Mouse (Mus musculus): ENCODE data around the gene Ly75.

DNA sequence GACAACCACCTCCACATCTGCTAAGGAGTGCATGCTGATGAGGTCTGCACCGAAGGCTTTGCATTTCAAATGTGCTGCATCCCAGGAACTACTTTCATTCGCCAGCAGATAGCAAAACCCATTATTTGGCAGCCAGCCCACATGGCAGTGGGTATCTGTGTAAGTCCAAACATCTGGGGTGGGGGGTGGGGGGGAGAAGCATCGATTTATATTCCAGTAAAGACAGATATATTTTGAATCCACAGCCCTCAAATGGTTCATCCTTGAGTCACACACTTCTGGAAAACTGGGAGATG lies 27.8 kb downstream of the Ly75 start:
- TF ChIP-seq CTCF (IDR thresholded peaks at IDR 0.05; ENCODE audit: insufficient read depth, low read depth, low read length) = no peak
- no peak for TF ChIP-seq POLR2A (IDR thresholded peaks at IDR 0.05; ENCODE audit: insufficient read depth, low read depth, low read length)

All from olfactory bulb, adult 2 months (tissue).